Mouse (Mus musculus): ENCODE data around the gene St7.
"Not testable (repeated sequence)": the region's sequence is repeated elsewhere in the genome, so short reads cannot be mapped to it uniquely, and the experiment has no call there.

St7 gene

GRCm38 (mm10) chr6:17692647-17693046 is at the start of gene St7:
Gene St7 (plus strand): TSS chr6:17692933.
- no peak for DNase-seq (ENCODE audit: low read depth, low spot score)

GRCm38 (mm10) chr6:17646107-17646506 is 46.6 kb upstream of the St7 start:
- DNase-seq (ENCODE audit: low read depth, low spot score), result no peak

GRCm38 (mm10) chr6:17652132-17652531 is 40.6 kb upstream of the St7 start:
- no peak for DNase-seq (ENCODE audit: low read depth, low spot score)

GRCm38 (mm10) chr6:17655080-17655479 is 37.7 kb upstream of the St7 start:
- no peak for DNase-seq (ENCODE audit: low read depth, low spot score)

GRCm38 (mm10) chr6:17657308-17657707 is 35.4 kb upstream of the St7 start:
- DNase-seq (ENCODE audit: low read depth, low spot score), result no peak

GRCm38 (mm10) chr6:17665348-17665747 is 27.4 kb upstream of the St7 start:
- DNase-seq (ENCODE audit: low read depth, low spot score), result no peak

GRCm38 (mm10) chr6:17666024-17666423 is 26.7 kb upstream of the St7 start:
- DNase-seq (ENCODE audit: low read depth, low spot score), result no peak

GRCm38 (mm10) chr6:17667813-17668212 is 24.9 kb upstream of the St7 start:
- DNase-seq (ENCODE audit: low read depth, low spot score), result no peak

- no peak for DNase-seq (ENCODE audit: low read depth, low spot score)
These were observed 24.4 kb upstream of the St7 start for GRCm38 (mm10) chr6:17668334-17668733.

- no peak for DNase-seq (ENCODE audit: low read depth, low spot score)
These were observed 22.9 kb upstream of the St7 start for GRCm38 (mm10) chr6:17669826-17670225.

GRCm38 (mm10) chr6:17675019-17675756 is 17.5 kb upstream of the St7 start:
- DNase-seq (ENCODE audit: low read depth, low spot score), result peak; percentile 77

- no peak for DNase-seq (ENCODE audit: low read depth, low spot score)
These were observed 15.7 kb upstream of the St7 start for GRCm38 (mm10) chr6:17677008-17677407.

GRCm38 (mm10) chr6:17680266-17680925 is 12.3 kb upstream of the St7 start:
- DNase-seq (ENCODE audit: low read depth, low spot score), result no peak

- no peak for DNase-seq (ENCODE audit: low read depth, low spot score)
These were observed 10.9 kb upstream of the St7 start for GRCm38 (mm10) chr6:17681810-17682209.

- DNase-seq (ENCODE audit: low read depth, low spot score), result no peak
These were observed 4.1 kb upstream of the St7 start for GRCm38 (mm10) chr6:17688676-17689075.

- peak; percentile 43 for DNase-seq (ENCODE audit: low read depth, low spot score)
These were observed 1.2 kb downstream of the St7 start for GRCm38 (mm10) chr6:17693726-17694549.

- peak; percentile 46 for DNase-seq (ENCODE audit: low read depth, low spot score)
These were observed 1.8 kb downstream of the St7 start for GRCm38 (mm10) chr6:17694550-17694951.

- peak; percentile 69 for DNase-seq (ENCODE audit: low read depth, low spot score)
These were observed 3.6 kb downstream of the St7 start for GRCm38 (mm10) chr6:17696321-17696734.

- DNase-seq (ENCODE audit: low read depth, low spot score), result no peak
These were observed 8.3 kb downstream of the St7 start for GRCm38 (mm10) chr6:17700936-17701612.

GRCm38 (mm10) chr6:17704038-17704437 is 11.3 kb downstream of the St7 start:
- not testable (repeated sequence) for DNase-seq (ENCODE audit: low read depth, low spot score)

GRCm38 (mm10) chr6:17705973-17706372 is 13.2 kb downstream of the St7 start:
- DNase-seq (ENCODE audit: low read depth, low spot score), result no peak

- DNase-seq (ENCODE audit: low read depth, low spot score), result no peak
These were observed 26.2 kb downstream of the St7 start for GRCm38 (mm10) chr6:17718978-17719377.
